Mouse (Mus musculus) myocyte (in vitro differentiated cells): ENCODE measurements around the gene Lingo2.

Experiments
- MAX ChIP-seq: IDR thresholded peaks from one replicate; pipeline ENCODE4 v1.6.1; 2011; ENCODE audit warnings: low read depth, mild to moderate bottlenecking, control low read depth
- POLR2A ChIP-seq: IDR thresholded peaks from one replicate; pipeline ENCODE4 v1.6.1; 2011; ENCODE audit warnings: low read depth, mild to moderate bottlenecking, control low read depth, moderate library complexity; ENCODE audit not compliant: insufficient read length

DNA sequence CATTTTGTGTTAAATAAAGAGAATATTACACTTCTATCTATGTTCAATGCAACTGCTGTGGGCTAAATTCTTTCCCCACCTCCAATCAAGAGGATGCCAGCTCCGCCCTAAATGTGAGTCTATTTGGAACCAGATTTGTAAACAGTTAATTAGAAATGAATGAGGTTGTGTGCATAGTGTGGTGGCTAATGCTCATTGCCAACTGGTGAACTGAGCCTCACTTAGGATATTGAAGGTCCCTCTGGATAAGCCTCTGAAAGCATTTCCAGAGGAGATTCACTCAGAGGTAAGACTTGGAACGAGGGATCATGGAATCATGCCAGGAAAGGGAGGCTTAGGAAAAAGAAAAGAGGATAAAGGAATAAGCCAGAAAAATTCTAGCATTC is 1256.4 kb downstream of the Lingo2 start:
- TF ChIP-seq POLR2A = no peak
- TF ChIP-seq MAX = no peak
